Mouse (Mus musculus): ENCODE measurements around the gene 1700020A23Rik. TPM values are rescaled to one million over a fixed set of nuclear protein-coding genes. Genes with fewer than 3 reads are reported as not detected.

1700020A23Rik gene
- polyA plus RNA-seq, 1 experiment from 2014 or later = not detected

- WGBS = 87% methylated on average over 11 of the region's 11 CpGs
- no peak for ATAC-seq (replicated peaks)
Observed at GRCm38 (mm10) chr2:130390993-130391625, 13.9 kb upstream of the 1700020A23Rik start.

GRCm38 (mm10) chr2:130392836-130393235, 12.2 kb upstream of the 1700020A23Rik start:
- H3K4me3 ChIP-seq = no peak overlapping the region
- H3K27me3 ChIP-seq (replicated peaks) = no peaks in the 10 kb centered on the region
- no peak for ATAC-seq (replicated peaks)
- 87% methylated on average over 3 of the region's 3 CpGs for WGBS
- H3K4me1 ChIP-seq = peaks cover 12% of the 10 kb centered on the region
- no peak overlapping the region for H3K27ac ChIP-seq
- H3K9me3 ChIP-seq = no peaks in the 10 kb centered on the region
- no peaks in the 10 kb centered on the region for H3K36me3 ChIP-seq (replicated peaks)
- no peak overlapping the region for H3K9ac ChIP-seq
- no peak overlapping the region for H3K4me2 ChIP-seq

More at GRCm38 (mm10) chr2:130390993-130391625, 13.9 kb upstream of the 1700020A23Rik start:
- no peaks in the 10 kb centered on the region for H3K4me1 ChIP-seq
- H3K9me3 ChIP-seq = no peaks in the 10 kb centered on the region
- H3K4me3 ChIP-seq = no peak overlapping the region
- H3K9ac ChIP-seq = no peak overlapping the region
- no peaks in the 10 kb centered on the region for H3K27me3 ChIP-seq (replicated peaks)
- no peaks in the 10 kb centered on the region for H3K36me3 ChIP-seq (replicated peaks)
- H3K4me2 ChIP-seq = no peak overlapping the region
- H3K27ac ChIP-seq = no peak overlapping the region

GRCm38 (mm10) chr2:130395696-130396095, 9.4 kb upstream of the 1700020A23Rik start:
- H3K36me3 ChIP-seq (replicated peaks) = no peaks in the 10 kb centered on the region
- WGBS = 93% methylated on average over 11 of the region's 11 CpGs
- no peak for ATAC-seq (replicated peaks)
- H3K9me3 ChIP-seq = no peaks in the 10 kb centered on the region
- H3K27me3 ChIP-seq (replicated peaks) = peaks cover 7% of the 10 kb centered on the region; the same call in 1 of the 2 replicates
- H3K4me2 ChIP-seq = no peak overlapping the region
- no peak overlapping the region for H3K4me3 ChIP-seq
- peaks cover 15% of the 10 kb centered on the region for H3K4me1 ChIP-seq
- H3K9ac ChIP-seq = no peak overlapping the region
- H3K27ac ChIP-seq = no peak overlapping the region

- WGBS = 0% methylated on average over 50 of the region's 53 CpGs
- peaks cover 15% of the 10 kb centered on the region for H3K4me1 ChIP-seq
- ATAC-seq (replicated peaks) = peak; percentile 86
- peaks cover 7% of the 10 kb centered on the region; the same call in 1 of the 2 replicates for H3K27me3 ChIP-seq (replicated peaks)
- H3K27ac ChIP-seq = no peak within 1 kb of the TSS; the same call in 1 of the 2 replicates
- no peaks in the 10 kb centered on the region for H3K9me3 ChIP-seq
- no peaks in the 10 kb centered on the region for H3K36me3 ChIP-seq (replicated peaks)
- peak within 1 kb of the TSS; percentile 48 for H3K4me3 ChIP-seq
- H3K9ac ChIP-seq = peak within 1 kb of the TSS; percentile 50
- peak within 1 kb of the TSS; percentile 95 for H3K4me2 ChIP-seq
Observed at GRCm38 (mm10) chr2:130397186-130397985, 7.7 kb upstream of the 1700020A23Rik start, which contains the start of gene Cpxm1. Gene Cpxm1 (minus strand): TSS chr2:130397574.

GRCm38 (mm10) chr2:130398091-130398490, 7.0 kb upstream of the 1700020A23Rik start:
- H3K4me2 ChIP-seq = peak overlapping the region; percentile 95
- no peaks in the 10 kb centered on the region for H3K36me3 ChIP-seq (replicated peaks)
- H3K4me3 ChIP-seq = peak overlapping the region; percentile 48; the same call in 1 of the 2 replicates
- H3K9me3 ChIP-seq = no peaks in the 10 kb centered on the region
- H3K27me3 ChIP-seq (replicated peaks) = peaks cover 7% of the 10 kb centered on the region; the same call in 1 of the 2 replicates
- H3K9ac ChIP-seq = no peak overlapping the region
- H3K27ac ChIP-seq = no peak overlapping the region
- WGBS = 21% methylated on average over 14 of the region's 14 CpGs
- ATAC-seq (replicated peaks) = no peak
- H3K4me1 ChIP-seq = peaks cover 15% of the 10 kb centered on the region

- WGBS = 85% methylated on average over 1 of the region's 1 CpGs
Observed at GRCm38 (mm10) chr2:130400046-130400445, 5.0 kb upstream of the 1700020A23Rik start.

GRCm38 (mm10) chr2:130401891-130402290, 3.2 kb upstream of the 1700020A23Rik start:
- H3K4me1 ChIP-seq = peaks cover 13% of the 10 kb centered on the region
- no peak overlapping the region for H3K4me3 ChIP-seq
- WGBS = 86% methylated on average over 4 of the region's 4 CpGs
- no peak overlapping the region for H3K27ac ChIP-seq
- no peak overlapping the region for H3K4me2 ChIP-seq
- H3K27me3 ChIP-seq (replicated peaks) = peaks cover 7% of the 10 kb centered on the region; the same call in 1 of the 2 replicates
- H3K36me3 ChIP-seq (replicated peaks) = no peaks in the 10 kb centered on the region
- ATAC-seq (replicated peaks) = no peak
- no peaks in the 10 kb centered on the region for H3K9me3 ChIP-seq
- H3K9ac ChIP-seq = no peak overlapping the region

More at GRCm38 (mm10) chr2:130400046-130400445, 5.0 kb upstream of the 1700020A23Rik start:
- no peak overlapping the region for H3K4me2 ChIP-seq
- H3K4me1 ChIP-seq = peaks cover 15% of the 10 kb centered on the region
- no peaks in the 10 kb centered on the region for H3K36me3 ChIP-seq (replicated peaks)
- no peak overlapping the region for H3K9ac ChIP-seq
- no peak overlapping the region for H3K27ac ChIP-seq
- no peak overlapping the region for H3K4me3 ChIP-seq
- H3K9me3 ChIP-seq = no peaks in the 10 kb centered on the region
- H3K27me3 ChIP-seq (replicated peaks) = peaks cover 7% of the 10 kb centered on the region; the same call in 1 of the 2 replicates
- no peak for ATAC-seq (replicated peaks)

- Histone ChIP-seq H3K36me3 (replicated peaks) (no peaks in the 10 kb centered on the region), H3K9me3 (no peaks in the 10 kb centered on the region), H3K4me3 (no peak within 1 kb of the TSS), H3K27ac (no peak within 1 kb of the TSS), H3K4me1 (no peaks in the 10 kb centered on the region), H3K9ac (no peak within 1 kb of the TSS), H3K4me2 (no peak within 1 kb of the TSS), H3K27me3 (replicated peaks) (no peaks in the 10 kb centered on the region)
- no peak for ATAC-seq (replicated peaks)
- 96% methylated on average over 2 of the region's 2 CpGs for WGBS
Observed at GRCm38 (mm10) chr2:130406178-130406577, 1.1 kb downstream of the 1700020A23Rik start, which contains the start of gene Tmem239. Gene Tmem239 (plus strand): TSS chr2:130406478.

- H3K9ac ChIP-seq = no peak overlapping the region
- H3K4me1 ChIP-seq = no peaks in the 10 kb centered on the region
- ATAC-seq (replicated peaks) = no peak
- no peaks in the 10 kb centered on the region for H3K27me3 ChIP-seq (replicated peaks)
- no peaks in the 10 kb centered on the region for H3K36me3 ChIP-seq (replicated peaks)
- no peak overlapping the region for H3K4me2 ChIP-seq
- H3K27ac ChIP-seq = no peak overlapping the region
- 15% methylated on average over 6 of the region's 6 CpGs for WGBS
- no peak overlapping the region for H3K4me3 ChIP-seq
- H3K9me3 ChIP-seq = no peaks in the 10 kb centered on the region
Observed at GRCm38 (mm10) chr2:130408194-130408593, 3.1 kb downstream of the 1700020A23Rik start.

- WGBS = 36% methylated on average over 16 of the region's 16 CpGs
- Histone ChIP-seq H3K27me3 (replicated peaks) (no peaks in the 10 kb centered on the region), H3K4me2 (no peak overlapping the region), H3K36me3 (replicated peaks) (no peaks in the 10 kb centered on the region), H3K4me3 (no peak overlapping the region), H3K27ac (no peak overlapping the region), H3K9ac (no peak overlapping the region), H3K4me1 (no peaks in the 10 kb centered on the region), H3K9me3 (no peaks in the 10 kb centered on the region)
- ATAC-seq (replicated peaks) = peak; percentile 82
Observed at GRCm38 (mm10) chr2:130411558-130412495, 6.8 kb downstream of the 1700020A23Rik start.

- Histone ChIP-seq H3K4me3 (no peak overlapping the region), H3K9me3 (no peaks in the 10 kb centered on the region), H3K4me1 (no peaks in the 10 kb centered on the region), H3K36me3 (replicated peaks) (no peaks in the 10 kb centered on the region), H3K27me3 (replicated peaks) (no peaks in the 10 kb centered on the region), H3K27ac (no peak overlapping the region), H3K9ac (no peak overlapping the region), H3K4me2 (no peak overlapping the region)
- 77% methylated on average over 3 of the region's 3 CpGs for WGBS
- no peak for ATAC-seq (replicated peaks)
Observed at GRCm38 (mm10) chr2:130412775-130413174, 7.7 kb downstream of the 1700020A23Rik start.

Data from midbrain, embryonic 15.5 days (tissue).